Mouse (Mus musculus) intestine, embryonic 15.5 days (tissue): ENCODE results near the gene Narfl. TPM values are rescaled to one million over a fixed set of nuclear protein-coding genes. Genes with fewer than 3 reads are reported as not detected.

Experiments
- ATAC-seq: fragments of 200-750 bp; cut with Nextera tagmentation; 2 replicates; pipeline ENCODE4 v1.8.0; 2017; ENCODE audit warnings: moderate TSS enrichment, moderate library complexity
- H3K27ac ChIP-seq: fragments of 300-500 bp; sonication (generic); 2 replicates; pipeline ENCODE4 v1.5.1; 2015; ENCODE audit warnings: mild to moderate bottlenecking, inconsistent platforms
- H3K27me3 ChIP-seq: fragments of 300-500 bp; sonication (generic); replicated peaks from 2 replicates; pipeline ENCODE4 v1.6.1; 2015; ENCODE audit warnings: inconsistent platforms
- H3K36me3 ChIP-seq: fragments of 300-500 bp; sonication (generic); 2 replicates; pipeline ENCODE4 v1.6.1; 2015; ENCODE audit warnings: inconsistent platforms
- H3K4me1 ChIP-seq: fragments of 300-500 bp; sonication (generic); replicated peaks from 2 replicates; pipeline ENCODE4 v1.6.1; 2015; ENCODE audit warnings: inconsistent platforms
- H3K4me2 ChIP-seq: fragments of 300-500 bp; sonication (generic); replicated peaks from 2 replicates; pipeline ENCODE4 v1.6.1; 2015; ENCODE audit warnings: mild to moderate bottlenecking, inconsistent platforms
- H3K4me3 ChIP-seq: fragments of 300-500 bp; sonication (generic); replicated peaks from 2 replicates; pipeline ENCODE4 v1.5.1; 2015; ENCODE audit warnings: inconsistent platforms
- H3K9ac ChIP-seq: fragments of 300-500 bp; sonication (generic); 2 replicates; pipeline ENCODE4 v1.6.1; 2015; ENCODE audit warnings: inconsistent platforms
- H3K9me3 ChIP-seq: fragments of 300-500 bp; sonication (generic); 2 replicates; pipeline ENCODE4 v1.6.1; 2016; ENCODE audit warnings: inconsistent platforms
- WGBS: fragments of 180-500 bp; shearing (Covaris S2); methylation state at CpG from one replicate; pipeline ENCODE4 v1.1.7; 2015; 5-methylcytosine and 5-hydroxymethylcytosine counted together
- polyA plus RNA-seq: library from polyadenylated mRNA; unstranded; fragments of >200 nt; fragmentation: Nextera tagmentation; extraction: Ambion mirVana; gene quantifications from 2 replicates; pipeline ENCODE4 v1.2.1, GENCODE M21; 2015

Narfl gene
- polyA plus RNA-seq, 1 experiment from 2014 or later, result 29.0 TPM

GRCm38 (mm10) chr17:25827011-25827410 is 53.4 kb downstream of the Narfl start:
- H3K9me3 ChIP-seq, result no peaks in the 10 kb centered on the region
- WGBS, result 94% methylated on average over 13 of the region's 13 CpGs
- no peak for ATAC-seq
- H3K4me2 ChIP-seq, result no peak overlapping the region
- H3K27ac ChIP-seq, result no peak overlapping the region
- H3K4me3 ChIP-seq, result no peak overlapping the region
- peaks cover 52% of the 10 kb centered on the region for H3K4me1 ChIP-seq
- H3K36me3 ChIP-seq, result peaks cover 19% of the 10 kb centered on the region
- H3K27me3 ChIP-seq, result no peaks in the 10 kb centered on the region
- no peak overlapping the region for H3K9ac ChIP-seq

- no peak overlapping the region for H3K27ac ChIP-seq
- H3K4me3 ChIP-seq, result no peak overlapping the region
- no peak for ATAC-seq
- WGBS, result 88% methylated on average over 22 of the region's 22 CpGs
- H3K4me1 ChIP-seq, result peaks cover 53% of the 10 kb centered on the region
- H3K27me3 ChIP-seq, result no peaks in the 10 kb centered on the region
- H3K4me2 ChIP-seq, result 0 out of 2 replicates have a peak overlapping the region, but pooled peaks have one; percentile 91
- peaks cover 19% of the 10 kb centered on the region for H3K36me3 ChIP-seq
- H3K9me3 ChIP-seq, result no peaks in the 10 kb centered on the region
- H3K9ac ChIP-seq, result no peak overlapping the region
Observed at GRCm38 (mm10) chr17:25827546-25828222, 54.1 kb downstream of the Narfl start.

- ATAC-seq, result no peak
- WGBS, result 82% methylated on average over 8 of the region's 8 CpGs
- Histone ChIP-seq H3K9me3 (no peaks in the 10 kb centered on the region), H3K27ac (peak overlapping the region; percentile 90; the same call in 1 of the 2 replicates), H3K27me3 (no peaks in the 10 kb centered on the region), H3K4me1 (peaks cover 53% of the 10 kb centered on the region), H3K4me3 (peak overlapping the region; percentile 57), H3K9ac (peak overlapping the region; percentile 64), H3K4me2 (peak overlapping the region; percentile 91), H3K36me3 (peaks cover 19% of the 10 kb centered on the region)
Observed at GRCm38 (mm10) chr17:25828223-25828594, 54.6 kb downstream of the Narfl start.

GRCm38 (mm10) chr17:25828712-25829557 is 55.4 kb downstream of the Narfl start, which contains the start of gene Jmjd8:
Gene Jmjd8, plus strand, starts transcription at chr17:25828867.
- Histone ChIP-seq H3K4me2 (peak within 1 kb of the TSS; percentile 91), H3K4me1 (peaks cover 53% of the 10 kb centered on the region), H3K27me3 (no peaks in the 10 kb centered on the region), H3K36me3 (peaks cover 19% of the 10 kb centered on the region), H3K4me3 (peak within 1 kb of the TSS; percentile 57), H3K9ac (peak within 1 kb of the TSS; percentile 64), H3K27ac (peak within 1 kb of the TSS; percentile 90), H3K9me3 (no peaks in the 10 kb centered on the region)
- WGBS, result under 1% methylated on average over 32 of the region's 32 CpGs
- peak; percentile 37; the same call in 1 of the 2 replicates for ATAC-seq

- H3K36me3 ChIP-seq, result peaks cover 19% of the 10 kb centered on the region
- no peaks in the 10 kb centered on the region for H3K27me3 ChIP-seq
- H3K27ac ChIP-seq, result peak overlapping the region; percentile 90
- H3K4me3 ChIP-seq, result peak overlapping the region; percentile 57
- WGBS, result 32% methylated on average over 8 of the region's 8 CpGs
- peaks cover 53% of the 10 kb centered on the region for H3K4me1 ChIP-seq
- no peak for ATAC-seq
- H3K9me3 ChIP-seq, result no peaks in the 10 kb centered on the region
- peak overlapping the region; percentile 64 for H3K9ac ChIP-seq
- peak overlapping the region; percentile 91 for H3K4me2 ChIP-seq
Observed at GRCm38 (mm10) chr17:25829558-25830017, 56.0 kb downstream of the Narfl start.

- Histone ChIP-seq H3K27ac (peak overlapping the region; percentile 5; the same call in 1 of the 2 replicates), H3K4me1 (peaks cover 53% of the 10 kb centered on the region), H3K4me2 (peak overlapping the region; percentile 91), H3K9me3 (no peaks in the 10 kb centered on the region), H3K9ac (0 out of 2 replicates have a peak overlapping the region, but pooled peaks have one; percentile 10), H3K36me3 (peaks cover 19% of the 10 kb centered on the region), H3K27me3 (no peaks in the 10 kb centered on the region), H3K4me3 (no peak overlapping the region; the same call in 1 of the 2 replicates)
- ATAC-seq, result no peak
- 77% methylated on average over 4 of the region's 4 CpGs for WGBS
Observed at GRCm38 (mm10) chr17:25830200-25830753, 56.7 kb downstream of the Narfl start.

GRCm38 (mm10) chr17:25830806-25831431 is 57.3 kb downstream of the Narfl start:
- Histone ChIP-seq H3K9ac (peak overlapping the region; percentile 85; the same call in 1 of the 2 replicates), H3K4me3 (peak overlapping the region; percentile 83), H3K4me2 (peak overlapping the region; percentile 91), H3K4me1 (peaks cover 55% of the 10 kb centered on the region), H3K27me3 (no peaks in the 10 kb centered on the region), H3K36me3 (peaks cover 17% of the 10 kb centered on the region), H3K27ac (peak overlapping the region; percentile 98; the same call in 1 of the 2 replicates), H3K9me3 (no peaks in the 10 kb centered on the region)
- ATAC-seq, result no peak
- WGBS, result 84% methylated on average over 14 of the region's 14 CpGs

GRCm38 (mm10) chr17:25831451-25832281 is 58.1 kb downstream of the Narfl start:
- Histone ChIP-seq H3K4me1 (peaks cover 61% of the 10 kb centered on the region), H3K27ac (peak overlapping the region; percentile 98), H3K36me3 (peaks cover 14% of the 10 kb centered on the region), H3K9me3 (no peaks in the 10 kb centered on the region), H3K4me3 (peak overlapping the region; percentile 83), H3K4me2 (peak overlapping the region; percentile 91), H3K27me3 (no peaks in the 10 kb centered on the region), H3K9ac (peak overlapping the region; percentile 85)
- 47% methylated on average over 21 of the region's 21 CpGs for WGBS
- ATAC-seq, result no peak

- H3K27me3 ChIP-seq, result no peaks in the 10 kb centered on the region
- peak overlapping the region; percentile 85 for H3K9ac ChIP-seq
- peaks cover 14% of the 10 kb centered on the region for H3K36me3 ChIP-seq
- peak overlapping the region; percentile 98 for H3K27ac ChIP-seq
- H3K4me2 ChIP-seq, result peak overlapping the region; percentile 91
- peak overlapping the region; percentile 83 for H3K4me3 ChIP-seq
- peak; percentile 92 for ATAC-seq
- under 1% methylated on average over 76 of the region's 77 CpGs for WGBS
- peaks cover 70% of the 10 kb centered on the region for H3K4me1 ChIP-seq
- H3K9me3 ChIP-seq, result no peaks in the 10 kb centered on the region
Observed at GRCm38 (mm10) chr17:25832436-25833290, 59.1 kb downstream of the Narfl start.
